Mouse (Mus musculus) thymus, postnatal 4 days (tissue): ENCODE measurements at regions not wholly inside any gene's neighbourhood (a gene's known extent, or its start where the extent isn't known, plus 50 kb on each side); places are given as distances from the start of the nearest gene placed in this dataset.

ENCODE experiments used
- DNase-seq: peaks from one replicate; pipeline ENCODE4 v3.0.0; 2021

- DNase-seq = no peak
These were observed 310.4 kb downstream of the Gm10295 start for GRCm38 (mm10) chr7:71040846-71041245.

GRCm38 (mm10) chr7:71038537-71038936 lies 312.7 kb downstream of the Gm10295 start:
- no peak for DNase-seq

GRCm38 (mm10) chr7:71033121-71033520 lies 318.2 kb downstream of the Gm10295 start:
- DNase-seq = no peak

GRCm38 (mm10) chr7:71023946-71024610 lies 327.2 kb downstream of the Gm10295 start:
- DNase-seq = no peak

- DNase-seq = no peak
These were observed 327.9 kb downstream of the Gm10295 start for GRCm38 (mm10) chr7:71023253-71023945.
